Mouse (Mus musculus): ENCODE results near the gene Itpr2. TPM values are rescaled to one million over a fixed set of nuclear protein-coding genes. Genes with fewer than 3 reads are reported as not detected.

Gene Itpr2
- polyA plus RNA-seq, 1 experiment: 6.6 TPM

- Histone ChIP-seq H3K27ac (ENCODE audit: insufficient read depth, low read length) (no peak overlapping the region), H3K27me3 (ENCODE audit: control insufficient read depth, insufficient read depth, low read length) (no peaks in the 10 kb centered on the region), H3K4me1 (ENCODE audit: control insufficient read depth, insufficient read depth, low read length) (no peaks in the 10 kb centered on the region), H3K4me3 (replicated peaks; ENCODE audit: insufficient read depth, low read depth, low read length) (no peak overlapping the region)
- no peak for TF ChIP-seq CTCF (IDR thresholded peaks at IDR 0.05; ENCODE audit: borderline replicate concordance, insufficient read depth, low read depth, low read length)
- TF ChIP-seq POLR2A (IDR thresholded peaks at IDR 0.05; ENCODE audit: borderline replicate concordance, insufficient read depth, low read length): no peak
- DNase-seq: no peak
- 86% methylated on average over 8 of the region's 8 CpGs for WGBS
These were observed 37.9 kb downstream of the Itpr2 start for GRCm38 (mm10) chr6:146464014-146464644.

GRCm38 (mm10) chr6:146460936-146461335 lies 41.1 kb downstream of the Itpr2 start:
- H3K27me3 ChIP-seq (ENCODE audit: control insufficient read depth, insufficient read depth, low read length): no peaks in the 10 kb centered on the region
- H3K27ac ChIP-seq (ENCODE audit: insufficient read depth, low read length): no peak overlapping the region
- H3K4me1 ChIP-seq (ENCODE audit: control insufficient read depth, insufficient read depth, low read length): no peaks in the 10 kb centered on the region
- no peak overlapping the region for H3K4me3 ChIP-seq (replicated peaks; ENCODE audit: insufficient read depth, low read depth, low read length)
- no peak for DNase-seq
- TF ChIP-seq POLR2A (IDR thresholded peaks at IDR 0.05; ENCODE audit: borderline replicate concordance, insufficient read depth, low read length): no peak
- no peak for TF ChIP-seq CTCF (IDR thresholded peaks at IDR 0.05; ENCODE audit: borderline replicate concordance, insufficient read depth, low read depth, low read length)
- 89% methylated on average over 8 of the region's 8 CpGs for WGBS

GRCm38 (mm10) chr6:146458436-146458835 lies 43.6 kb downstream of the Itpr2 start:
- DNase-seq: no peak
- H3K4me3 ChIP-seq (replicated peaks; ENCODE audit: insufficient read depth, low read depth, low read length): no peak overlapping the region
- no peaks in the 10 kb centered on the region for H3K27me3 ChIP-seq (ENCODE audit: control insufficient read depth, insufficient read depth, low read length)
- H3K27ac ChIP-seq (ENCODE audit: insufficient read depth, low read length): no peak overlapping the region
- no peaks in the 10 kb centered on the region for H3K4me1 ChIP-seq (ENCODE audit: control insufficient read depth, insufficient read depth, low read length)
- no peak for TF ChIP-seq CTCF (IDR thresholded peaks at IDR 0.05; ENCODE audit: borderline replicate concordance, insufficient read depth, low read depth, low read length)
- no peak for TF ChIP-seq POLR2A (IDR thresholded peaks at IDR 0.05; ENCODE audit: borderline replicate concordance, insufficient read depth, low read length)
- 37% methylated on average over 5 of the region's 5 CpGs for WGBS

- WGBS: 94% methylated on average over 5 of the region's 5 CpGs
- no peaks in the 10 kb centered on the region for H3K4me1 ChIP-seq (ENCODE audit: control insufficient read depth, insufficient read depth, low read length)
- no peak for DNase-seq
- no peak for TF ChIP-seq CTCF (IDR thresholded peaks at IDR 0.05; ENCODE audit: borderline replicate concordance, insufficient read depth, low read depth, low read length)
- TF ChIP-seq POLR2A (IDR thresholded peaks at IDR 0.05; ENCODE audit: borderline replicate concordance, insufficient read depth, low read length): no peak
- no peak overlapping the region for H3K4me3 ChIP-seq (replicated peaks; ENCODE audit: insufficient read depth, low read depth, low read length)
- no peaks in the 10 kb centered on the region for H3K27me3 ChIP-seq (ENCODE audit: control insufficient read depth, insufficient read depth, low read length)
- no peak overlapping the region for H3K27ac ChIP-seq (ENCODE audit: insufficient read depth, low read length)
These were observed 45.3 kb downstream of the Itpr2 start for GRCm38 (mm10) chr6:146456741-146457140.

- TF ChIP-seq POLR2A (IDR thresholded peaks at IDR 0.05; ENCODE audit: borderline replicate concordance, insufficient read depth, low read length) (no peak), CTCF (IDR thresholded peaks at IDR 0.05; ENCODE audit: borderline replicate concordance, insufficient read depth, low read depth, low read length) (no peak)
- DNase-seq: no peak
- Histone ChIP-seq H3K27ac (ENCODE audit: insufficient read depth, low read length) (no peak overlapping the region), H3K27me3 (ENCODE audit: control insufficient read depth, insufficient read depth, low read length) (no peaks in the 10 kb centered on the region), H3K4me3 (replicated peaks; ENCODE audit: insufficient read depth, low read depth, low read length) (no peak overlapping the region), H3K4me1 (ENCODE audit: control insufficient read depth, insufficient read depth, low read length) (no peaks in the 10 kb centered on the region)
- 83% methylated on average over 10 of the region's 10 CpGs for WGBS
These were observed 47.2 kb downstream of the Itpr2 start for GRCm38 (mm10) chr6:146454520-146455511.

- DNase-seq: no peak
- 94% methylated on average over 16 of the region's 16 CpGs for WGBS
- H3K27ac ChIP-seq (ENCODE audit: insufficient read depth, low read length): no peak overlapping the region
- TF ChIP-seq POLR2A (IDR thresholded peaks at IDR 0.05; ENCODE audit: borderline replicate concordance, insufficient read depth, low read length): no peak
- no peak for TF ChIP-seq CTCF (IDR thresholded peaks at IDR 0.05; ENCODE audit: borderline replicate concordance, insufficient read depth, low read depth, low read length)
- H3K27me3 ChIP-seq (ENCODE audit: control insufficient read depth, insufficient read depth, low read length): no peaks in the 10 kb centered on the region
- H3K4me1 ChIP-seq (ENCODE audit: control insufficient read depth, insufficient read depth, low read length): no peaks in the 10 kb centered on the region
- no peak overlapping the region for H3K4me3 ChIP-seq (replicated peaks; ENCODE audit: insufficient read depth, low read depth, low read length)
These were observed 49.5 kb downstream of the Itpr2 start for GRCm38 (mm10) chr6:146452474-146452873.

GRCm38 (mm10) chr6:146446032-146446704 lies 55.9 kb downstream of the Itpr2 start:
- H3K4me3 ChIP-seq (replicated peaks; ENCODE audit: insufficient read depth, low read depth, low read length): no peak overlapping the region
- no peak overlapping the region for H3K27ac ChIP-seq (ENCODE audit: insufficient read depth, low read length)
- no peak for DNase-seq
- no peaks in the 10 kb centered on the region for H3K27me3 ChIP-seq (ENCODE audit: control insufficient read depth, insufficient read depth, low read length)
- no peaks in the 10 kb centered on the region for H3K4me1 ChIP-seq (ENCODE audit: control insufficient read depth, insufficient read depth, low read length)
- WGBS: 47% methylated on average over 11 of the region's 11 CpGs
- TF ChIP-seq POLR2A (IDR thresholded peaks at IDR 0.05; ENCODE audit: borderline replicate concordance, insufficient read depth, low read length) (no peak), CTCF (IDR thresholded peaks at IDR 0.05; ENCODE audit: borderline replicate concordance, insufficient read depth, low read depth, low read length) (no peak)

Data from cerebellum, adult 2 months (tissue).